Mouse (Mus musculus): ENCODE data around the gene Ankrd33b.

DNA sequence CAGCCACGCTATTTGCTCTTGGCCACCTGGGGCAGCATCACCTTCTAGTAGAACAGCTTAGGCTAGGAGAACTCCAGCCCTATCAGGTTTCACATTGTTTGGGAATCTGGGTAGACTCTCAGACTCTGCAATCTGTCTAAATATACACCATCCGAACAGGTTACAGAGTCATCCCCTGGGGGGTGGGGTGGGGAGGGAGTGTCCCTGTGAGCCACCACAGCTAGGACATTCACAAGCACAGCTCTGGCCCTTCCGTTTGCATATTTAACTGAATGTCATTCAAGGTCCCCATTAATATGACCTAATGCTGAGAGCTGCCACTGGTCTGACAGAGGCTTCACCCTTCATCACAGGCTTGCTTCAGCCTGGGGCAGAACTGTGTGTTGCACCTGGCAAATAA is 74.9 kb downstream of the Ankrd33b start:
- TF ChIP-seq CTCF (IDR thresholded peaks at IDR 0.05; ENCODE audit: borderline replicate concordance, insufficient read depth, low read length): no peak
- no peak for TF ChIP-seq POLR2A (IDR thresholded peaks at IDR 0.05; ENCODE audit: low read depth, low read length)

All from embryonic fibroblast, embryonic 13.5 days (primary cell).